Mouse (Mus musculus) adrenal gland, postnatal 0 days (tissue): ENCODE measurements around the gene Pcp4l1. TPM values are rescaled to one million over a fixed set of nuclear protein-coding genes. Genes with fewer than 3 reads are reported as not detected.

ENCODE experiments used
- polyA plus RNA-seq: library from polyadenylated mRNA; unstranded; fragments of >200 nt; fragmentation: Nextera tagmentation; extraction: Ambion mirVana; gene quantifications from 2 replicates; pipeline ENCODE4 v1.2.1, GENCODE M21; 2015

Gene Pcp4l1
- 6.8 and 12.3 TPM in 2 replicates for polyA plus RNA-seq

GRCm38 (mm10) chr1:171195887-171196397 is at the start of gene Pcp4l1:
Gene Pcp4l1 (minus strand): TSS chr1:171196268.

GRCm38 (mm10) chr1:171234126-171234525 is 38.1 kb upstream of the Pcp4l1 start, which contains the start of gene Fcer1g:
Gene Fcer1g (minus strand): TSS chr1:171234365.

GRCm38 (mm10) chr1:171224857-171225256 is 28.8 kb upstream of the Pcp4l1 start, which contains the start of gene Apoa2:
Gene Apoa2 (plus strand): TSS chr1:171225054.

GRCm38 (mm10) chr1:171222238-171223155 is 26.4 kb upstream of the Pcp4l1 start, which contains the start of gene Tomm40l:
Gene Tomm40l (minus strand): TSS chr1:171222514.

GRCm38 (mm10) chr1:171213801-171214496 is 17.9 kb upstream of the Pcp4l1 start, which contains the start of gene Nr1i3:
Gene Nr1i3 (plus strand): TSS chr1:171213970.

GRCm38 (mm10) chr1:171149974-171150760 is 45.9 kb downstream of the Pcp4l1 start, which contains the start of the genes Sdhc and Mpz:
Gene Sdhc (minus strand): TSS chr1:171150603.
Gene Mpz (plus strand): TSS chr1:171150711.

Other genes with a start within 250 kb of the Pcp4l1 start
- gene Fcgr2b, start 219.7 kb downstream of the Pcp4l1 start, polyA plus RNA-seq: 12.9 and 15.4 TPM in 2 replicates
- 5.6 and 6.3 TPM in 2 replicates for gene Fcgr4, start 177.3 kb downstream of the Pcp4l1 start, polyA plus RNA-seq
- 42.6 and 55.1 TPM in 2 replicates for gene Fcgr3, start 131.3 kb downstream of the Pcp4l1 start, polyA plus RNA-seq
- gene Cfap126, start 82.3 kb downstream of the Pcp4l1 start, polyA plus RNA-seq: 4.1 and 7.5 TPM in 2 replicates
- gene Sdhc, start 45.7 kb downstream of the Pcp4l1 start, polyA plus RNA-seq: 198 and 253 TPM in 2 replicates
- 9.0 and 16.4 TPM in 2 replicates for gene Mpz, start 45.6 kb downstream of the Pcp4l1 start, polyA plus RNA-seq
- 1.7 and 2.5 TPM in 2 replicates for gene Nr1i3, start 17.7 kb upstream of the Pcp4l1 start, polyA plus RNA-seq
- 24.7 and 27.6 TPM in 2 replicates for gene Tomm40l, start 26.2 kb upstream of the Pcp4l1 start, polyA plus RNA-seq
- 476 and 741 TPM in 2 replicates for gene Apoa2, start 28.8 kb upstream of the Pcp4l1 start, polyA plus RNA-seq
- gene Fcer1g, start 38.1 kb upstream of the Pcp4l1 start, polyA plus RNA-seq: 91.3 and 98.9 TPM in 2 replicates
- gene Adamts4, start 54.2 kb upstream of the Pcp4l1 start, polyA plus RNA-seq: 2.1 and 2.6 TPM in 2 replicates
- 307 and 430 TPM in 2 replicates for gene Ndufs2, start 55.1 kb upstream of the Pcp4l1 start, polyA plus RNA-seq
- 25.8 and 38.1 TPM in 2 replicates for gene B4galt3, start 74.1 kb upstream of the Pcp4l1 start, polyA plus RNA-seq
- 19.7 and 42.8 TPM in 2 replicates for gene Ppox, start 84.9 kb upstream of the Pcp4l1 start, polyA plus RNA-seq
- gene Usp21, start 91.7 kb upstream of the Pcp4l1 start, polyA plus RNA-seq: 27.7 and 43.9 TPM in 2 replicates
- gene Ufc1, start 98.8 kb upstream of the Pcp4l1 start, polyA plus RNA-seq: 136 and 154 TPM in 2 replicates
- 25.9 and 36.8 TPM in 2 replicates for gene Dedd, start 132.9 kb upstream of the Pcp4l1 start, polyA plus RNA-seq
- gene Nit1, start 149.4 kb upstream of the Pcp4l1 start, polyA plus RNA-seq: 36.4 and 71.2 TPM in 2 replicates
- gene Pfdn2, start 149.4 kb upstream of the Pcp4l1 start, polyA plus RNA-seq: 71.6 and 101 TPM in 2 replicates
- gene Klhdc9, start 164.5 kb upstream of the Pcp4l1 start, polyA plus RNA-seq: 5.3 and 6.9 TPM in 2 replicates
- 0.19 and 0.27 TPM in 2 replicates for gene Nectin4, start 173.8 kb upstream of the Pcp4l1 start, polyA plus RNA-seq
- gene Arhgap30, start 192.7 kb upstream of the Pcp4l1 start, polyA plus RNA-seq: 2.2 and 2.3 TPM in 2 replicates
- 54.5 and 56.5 TPM in 2 replicates for gene Usf1, start 215.0 kb upstream of the Pcp4l1 start, polyA plus RNA-seq
- gene Tstd1, start 222.6 kb upstream of the Pcp4l1 start, polyA plus RNA-seq: 2.3 and 2.7 TPM in 2 replicates
- 56.2 and 87.2 TPM in 2 replicates for gene F11r, start 241.3 kb upstream of the Pcp4l1 start, polyA plus RNA-seq